Mouse (Mus musculus) spleen, embryonic (tissue): ENCODE data around the gene Sphk2.

Experiments
- CTCF ChIA-PET: fragments of 350-600 bp; sonication (Branson Sonifier 250); formaldehyde crosslinking; loops from one replicate; lab custom pipeline; 2022; lab: Charles Lee

Gene Sphk2

GRCm38 (mm10) chr7:45725713-45726112 lies 7.9 kb upstream of the Sphk2 start, which contains the start of gene Spaca4:
Gene Spaca4, minus strand, starts transcription at chr7:45725813.
- CTCF ChIA-PET = interaction anchor here (0.6 kb wide), 1 partner anchor 210 kb away, joined by 6 read pairs; no protein-coding TSS in a partner anchor

GRCm38 (mm10) chr7:45725151-45725550 lies 7.3 kb upstream of the Sphk2 start:
- CTCF ChIA-PET = interaction anchor here (0.6 kb wide), 1 partner anchor 211 kb away, joined by 6 read pairs; no protein-coding TSS in a partner anchor

- CTCF ChIA-PET = no interaction called here
Observed at GRCm38 (mm10) chr7:45723781-45724180, 6.0 kb upstream of the Sphk2 start.

GRCm38 (mm10) chr7:45723301-45723700 lies 5.5 kb upstream of the Sphk2 start:
- CTCF ChIA-PET = no interaction called here

- CTCF ChIA-PET = no interaction called here
Observed at GRCm38 (mm10) chr7:45722348-45722713, 4.5 kb upstream of the Sphk2 start.

- CTCF ChIA-PET = no interaction called here
Observed at GRCm38 (mm10) chr7:45721642-45722347, 4.0 kb upstream of the Sphk2 start.

- CTCF ChIA-PET = no interaction called here
Observed at GRCm38 (mm10) chr7:45721234-45721571, 3.4 kb upstream of the Sphk2 start.

GRCm38 (mm10) chr7:45720413-45721233 lies 2.8 kb upstream of the Sphk2 start, which contains the start of gene Fam83e:
Gene Fam83e, plus strand, starts transcription at chr7:45721212.
- CTCF ChIA-PET = no interaction called here

- CTCF ChIA-PET = no interaction called here
Observed at GRCm38 (mm10) chr7:45719738-45720412, 2.1 kb upstream of the Sphk2 start.

- CTCF ChIA-PET = interaction anchor here (0.6 to 1.0 kb wide), 3 partner anchors 147 to 214 kb away, joined by 3 to 10 read pairs (median 3); no protein-coding TSS in a partner anchor
Observed at GRCm38 (mm10) chr7:45719180-45719579, 1.4 kb upstream of the Sphk2 start.

- CTCF ChIA-PET = interaction anchor here (1.0 kb wide), 1 partner anchor 155 kb away, joined by 3 read pairs; no protein-coding TSS in a partner anchor
Observed at GRCm38 (mm10) chr7:45718331-45718730, 529 bp upstream of the Sphk2 start.

- CTCF ChIA-PET = interaction anchor here (0.5 to 1.2 kb wide), 4 partner anchors 9 to 158 kb away, joined by 3 to 11 read pairs (median 8); partner anchors contain the start of gene Dbp
Observed at GRCm38 (mm10) chr7:45716952-45717917, 567 bp downstream of the Sphk2 start.

- CTCF ChIA-PET = interaction anchor here (0.6 to 1.2 kb wide), 2 partner anchors 12 to 83 kb away, joined by 3 to 11 read pairs; partner anchors contain the start of gene Dbp
Observed at GRCm38 (mm10) chr7:45716460-45716857, 1.3 kb downstream of the Sphk2 start.

GRCm38 (mm10) chr7:45715741-45716459 lies 1.9 kb downstream of the Sphk2 start:
- CTCF ChIA-PET = no interaction called here

- CTCF ChIA-PET = interaction anchor here (0.7 kb wide), 1 partner anchor 204 kb away, joined by 3 read pairs; no protein-coding TSS in a partner anchor
Observed at GRCm38 (mm10) chr7:45715090-45715708, 2.6 kb downstream of the Sphk2 start, which contains the start of gene Rpl18. Gene Rpl18, plus strand, starts transcription at chr7:45715457.

- CTCF ChIA-PET = interaction anchor here (0.7 to 0.9 kb wide), 2 partner anchors 9 to 204 kb away, joined by 3 read pairs; partner anchors contain the start of gene Dbp
Observed at GRCm38 (mm10) chr7:45714630-45715089, 3.1 kb downstream of the Sphk2 start.

- CTCF ChIA-PET = interaction anchor here (0.9 kb wide), 1 partner anchor 9 kb away, joined by 3 read pairs; the partner anchor contains the start of gene Dbp
Observed at GRCm38 (mm10) chr7:45713881-45714520, 3.8 kb downstream of the Sphk2 start.

- CTCF ChIA-PET = no interaction called here
Observed at GRCm38 (mm10) chr7:45713396-45713795, 4.4 kb downstream of the Sphk2 start.
